Comparison of ENCODE assay signal across 8 mouse cellular contexts in genomic region chr6:125481667-125482390, GRCm38 (mm10). TPM values are rescaled to one million over a fixed set of nuclear protein-coding genes. Genes with fewer than 3 reads are reported as not detected.
DNase-seq lines count a peak whose midpoint lies in the region; ATAC-seq lines count a peak whose summit lies in the region.

No protein-coding gene starts in this region.

- H3K9ac ChIP-seq in intestine, embryonic 16.5 days (ENCODE audit: low read depth, low read length): no peak overlapping the region

- peak overlapping the region; percentile 1; the same call in 1 of the 2 replicates for H3K27ac ChIP-seq in intestine, embryonic 16.5 days (ENCODE audit: low read length)

- WGBS in intestine, embryonic 16.5 days: 58% methylated on average over 7 of the region's 7 CpGs

- DNase-seq in heart, adult 9 months (ENCODE audit: low spot score in 2 of 2): peak; percentile 43 to 76
- no peak for DNase-seq in heart, postnatal 4 days
- DNase-seq in ZHBTc4 (ENCODE audit: low read depth, low spot score): peak; percentile 56
- peak; percentile 67 for DNase-seq in lung, postnatal 10 days
- DNase-seq in spleen, postnatal 14 days (ENCODE audit: low spot score in 2 of 2): no peak
- no peak for DNase-seq in gastrocnemius, postnatal 10 days
- DNase-seq in yolk sac, embryonic 10.5 days (ENCODE audit: low spot score): no peak

- H3K4me1 ChIP-seq in intestine, embryonic 16.5 days (ENCODE audit: control insufficient read depth, insufficient read depth, low read length): peaks cover 46% of the 10 kb centered on the region

- no peak overlapping the region for H3K4me2 ChIP-seq in intestine, embryonic 16.5 days (ENCODE audit: low read depth, low read length)

- no peaks in the 10 kb centered on the region for H3K36me3 ChIP-seq in intestine, embryonic 16.5 days (ENCODE audit: control insufficient read depth, insufficient read depth, low read length)

- no peak for ATAC-seq in intestine, embryonic 16.5 days

- H3K9me3 ChIP-seq in intestine, embryonic 16.5 days (ENCODE audit: control insufficient read depth, low read length): no peaks in the 10 kb centered on the region

- no peak overlapping the region for H3K4me3 ChIP-seq in intestine, embryonic 16.5 days (ENCODE audit: low read length)

- no peaks in the 10 kb centered on the region for H3K27me3 ChIP-seq in intestine, embryonic 16.5 days (replicated peaks; ENCODE audit: control insufficient read depth, insufficient read depth, low read length)

RNA-seq across cellular contexts. Expression of gene Cd9, which starts 12.8 kb away (rescaled TPM):
- 10 to 100 TPM; 72.4 to 73.3 TPM for total RNA-seq in heart, postnatal 4 days (2021)
- polyA plus RNA-seq in intestine, embryonic 16.5 days (2015; fragmentation: Nextera tagmentation; extraction: Ambion mirVana): 146 and 167 TPM in 2 replicates
- total RNA-seq in gastrocnemius, postnatal 10 days (2021): 10 to 100 TPM; 84.5 to 86.4 TPM

Comparison
In these comparisons a context has a peak if more than half of its experiments do, and no peak if none do; other contexts are left out.
1. DNase-seq: peak in heart, adult 9 months (2 of 2), ZHBTc4 (single experiment) and lung, postnatal 10 days (single experiment); none in heart, postnatal 4 days (single experiment), spleen, postnatal 14 days (0 of 2), gastrocnemius, postnatal 10 days (single experiment) and yolk sac, embryonic 10.5 days (single experiment).